Mouse (Mus musculus) embryonic facial prominence, embryonic 12.5 days (tissue): Measurements from ENCODE around the gene Pax9. TPM values are rescaled to one million over a fixed set of nuclear protein-coding genes. Genes with fewer than 3 reads are reported as not detected.

Experiments used
- ATAC-seq: fragments of 200-750 bp; cut with Nextera tagmentation; 2 replicates; pipeline ENCODE4 v1.8.0; 2017; ENCODE audit not compliant: insufficient number of reproducible peaks, insufficient read depth, low FRiP score, low TSS enrichment
- H3K27ac ChIP-seq: fragments of 300-500 bp; sonication (generic); 2 replicates; pipeline ENCODE4 v1.5.1; 2016; ENCODE audit warnings: mild to moderate bottlenecking
- H3K27me3 ChIP-seq: fragments of 300-500 bp; sonication (generic); 2 replicates; pipeline ENCODE4 v1.6.1; 2016; ENCODE audit warnings: mild to moderate bottlenecking, moderate library complexity
- H3K36me3 ChIP-seq: fragments of 300-500 bp; sonication (generic); 2 replicates; pipeline ENCODE4 v1.6.1; 2016; ENCODE audit warnings: mild to moderate bottlenecking
- H3K4me1 ChIP-seq: fragments of 300-500 bp; sonication (generic); 2 replicates; pipeline ENCODE4 v1.6.1; 2016
- H3K4me2 ChIP-seq: fragments of 300-500 bp; sonication (generic); replicated peaks from 2 replicates; pipeline ENCODE4 v1.6.1; 2016; ENCODE audit warnings: mild to moderate bottlenecking, moderate library complexity
- H3K4me3 ChIP-seq: fragments of 300-500 bp; sonication (generic); 2 replicates; pipeline ENCODE4 v1.5.1; 2016; ENCODE audit warnings: mild to moderate bottlenecking
- H3K9ac ChIP-seq: fragments of 300-500 bp; sonication (generic); 2 replicates; pipeline ENCODE4 v1.6.1; 2016; ENCODE audit warnings: mild to moderate bottlenecking, moderate library complexity
- H3K9me3 ChIP-seq: fragments of 300-500 bp; sonication (generic); 2 replicates; pipeline ENCODE4 v1.6.1; 2016; ENCODE audit warnings: mild to moderate bottlenecking, moderate library complexity
- WGBS: fragments of 180-500 bp; shearing (Covaris S2); methylation state at CpG from one replicate; pipeline ENCODE4 v1.1.7; 2016; 5-methylcytosine and 5-hydroxymethylcytosine counted together
- polyA plus RNA-seq: library from polyadenylated mRNA; unstranded; fragments of >200 nt; fragmentation: Nextera tagmentation; extraction: Ambion mirVana; gene quantifications from 2 replicates; pipeline ENCODE4 v1.2.1, GENCODE M21; 2016

Pax9 gene
- polyA plus RNA-seq, 1 experiment from 2014 or later, result 16.3 TPM

DNA sequence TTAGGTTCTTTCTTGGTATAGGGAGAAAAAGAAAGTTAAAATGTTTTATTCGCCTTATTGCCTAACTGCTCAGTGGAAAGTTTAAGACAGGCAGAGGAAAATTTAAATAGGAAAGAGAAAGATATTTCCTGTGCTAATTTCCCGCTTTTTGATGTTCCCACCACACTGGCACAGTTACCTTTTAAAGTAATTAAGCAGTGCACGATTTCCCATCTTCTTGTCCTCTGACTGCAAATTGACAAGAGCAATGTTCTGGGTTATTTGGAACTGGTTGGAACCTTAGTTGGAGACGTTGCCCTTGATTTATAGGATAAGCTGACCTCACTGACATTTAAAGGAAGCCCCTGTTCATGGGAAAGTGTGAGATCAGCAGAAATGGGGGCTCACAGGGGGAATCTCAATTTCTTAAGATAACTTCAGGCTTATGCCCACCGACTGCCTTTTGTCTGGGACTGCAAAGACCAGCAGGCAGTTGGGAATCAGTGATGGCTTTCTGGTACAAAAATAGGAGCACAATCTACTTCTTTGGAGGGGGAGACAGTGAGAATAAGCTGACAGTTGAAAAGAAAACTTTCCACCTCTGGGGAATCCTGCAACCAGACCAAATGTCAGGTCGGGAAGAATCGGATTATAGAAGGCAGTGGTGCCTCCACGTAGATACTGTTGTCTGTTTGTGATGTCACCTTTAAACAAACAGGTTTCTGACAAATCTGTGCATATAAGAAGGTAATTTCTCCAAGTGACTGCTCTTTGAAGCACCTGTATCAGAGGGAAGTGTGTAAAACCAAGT lies 6.8 kb downstream of the Pax9 start:
- WGBS, result 5% methylated on average over 8 of the region's 8 CpGs

GRCm38 (mm10) chr12:56699351-56699750 lies 7.8 kb downstream of the Pax9 start:
- Histone ChIP-seq H3K4me1 (peaks cover 16% of the 10 kb centered on the region), H3K4me3 (peak overlapping the region; percentile 33), H3K9me3 (no peaks in the 10 kb centered on the region), H3K4me2 (peak overlapping the region; percentile 43), H3K36me3 (no peaks in the 10 kb centered on the region), H3K27me3 (peaks cover 61% of the 10 kb centered on the region), H3K27ac (no peak overlapping the region), H3K9ac (0 out of 2 replicates have a peak overlapping the region, but pooled peaks have one; percentile 58)
- ATAC-seq, result no peak
- 13% methylated on average over 3 of the region's 3 CpGs for WGBS

More for the DNA sequence above, 6.8 kb downstream of the Pax9 start:
- peak overlapping the region; percentile 55 for H3K4me2 ChIP-seq
- peaks cover 70% of the 10 kb centered on the region for H3K27me3 ChIP-seq
- H3K27ac ChIP-seq, result peak overlapping the region; percentile 76; the same call in 1 of the 2 replicates
- H3K4me3 ChIP-seq, result peak overlapping the region; percentile 52
- H3K9ac ChIP-seq, result peak overlapping the region; percentile 56; the same call in 1 of the 2 replicates
- H3K36me3 ChIP-seq, result no peaks in the 10 kb centered on the region
- ATAC-seq, result no peak
- H3K4me1 ChIP-seq, result peaks cover 16% of the 10 kb centered on the region
- H3K9me3 ChIP-seq, result no peaks in the 10 kb centered on the region

- WGBS, result 5% methylated on average over 44 of the region's 44 CpGs
- H3K9ac ChIP-seq, result peak overlapping the region; percentile 58
- no peaks in the 10 kb centered on the region for H3K9me3 ChIP-seq
- peaks cover 13% of the 10 kb centered on the region for H3K4me1 ChIP-seq
- peak overlapping the region; percentile 33 for H3K4me3 ChIP-seq
- H3K27ac ChIP-seq, result peak overlapping the region; percentile 56; the same call in 1 of the 2 replicates
- no peaks in the 10 kb centered on the region for H3K36me3 ChIP-seq
- ATAC-seq, result no peak
- H3K4me2 ChIP-seq, result peak overlapping the region; percentile 43
- peaks cover 52% of the 10 kb centered on the region for H3K27me3 ChIP-seq
Measured at GRCm38 (mm10) chr12:56699915-56700900, 8.6 kb downstream of the Pax9 start.

GRCm38 (mm10) chr12:56701004-56701403 lies 9.4 kb downstream of the Pax9 start:
- WGBS, result 11% methylated on average over 6 of the region's 6 CpGs
- no peaks in the 10 kb centered on the region for H3K9me3 ChIP-seq
- no peak overlapping the region for H3K27ac ChIP-seq
- H3K4me3 ChIP-seq, result no peak overlapping the region
- H3K9ac ChIP-seq, result no peak overlapping the region
- H3K36me3 ChIP-seq, result no peaks in the 10 kb centered on the region
- peaks cover 45% of the 10 kb centered on the region for H3K27me3 ChIP-seq
- no peak for ATAC-seq
- peaks cover 12% of the 10 kb centered on the region for H3K4me1 ChIP-seq
- no peak overlapping the region for H3K4me2 ChIP-seq

DNA sequence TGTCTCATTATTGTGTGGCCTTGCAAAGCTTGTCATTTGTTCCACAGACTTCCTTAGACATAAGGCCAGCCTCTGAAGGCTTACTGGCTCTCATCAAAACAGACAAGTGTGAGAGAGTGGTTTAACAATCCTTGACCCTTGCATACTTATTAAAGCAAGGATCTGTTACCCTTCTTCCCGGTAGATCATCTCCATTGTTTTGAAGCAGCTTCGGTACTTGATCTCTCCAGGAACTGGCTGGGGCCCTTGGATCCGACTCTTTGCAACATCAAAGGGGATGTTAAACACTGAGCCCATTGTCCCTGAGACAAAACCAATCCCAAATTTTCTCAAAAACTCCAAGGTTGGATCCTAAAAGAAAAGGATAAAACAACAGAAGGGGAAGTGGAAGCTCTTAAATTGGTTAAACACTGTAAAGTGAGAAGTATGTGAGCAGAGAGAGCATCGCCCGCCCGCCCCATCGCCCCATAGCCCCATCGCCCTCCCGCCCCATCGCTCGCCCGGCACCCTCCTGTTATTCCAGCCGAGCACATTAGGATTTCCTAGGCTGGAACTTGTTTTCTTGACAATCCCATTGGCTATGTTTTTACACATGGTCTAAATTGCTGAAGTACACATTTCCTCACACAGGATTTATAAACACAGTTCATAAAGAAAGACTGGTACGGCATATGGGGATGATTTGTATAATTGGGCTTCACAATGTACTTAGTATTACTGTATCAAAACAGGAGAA lies 26.6 kb downstream of the Pax9 start:
- WGBS, result 4% methylated on average over 14 of the region's 14 CpGs
- H3K27ac ChIP-seq, result no peak overlapping the region
- peaks cover 9% of the 10 kb centered on the region for H3K4me1 ChIP-seq
- H3K36me3 ChIP-seq, result no peaks in the 10 kb centered on the region
- peaks cover 9% of the 10 kb centered on the region for H3K27me3 ChIP-seq
- H3K9me3 ChIP-seq, result no peaks in the 10 kb centered on the region
- peak; percentile 72; the same call in 1 of the 2 replicates for ATAC-seq
- peak overlapping the region; percentile 19 for H3K4me2 ChIP-seq
- H3K9ac ChIP-seq, result no peak overlapping the region
- no peak overlapping the region for H3K4me3 ChIP-seq

DNA sequence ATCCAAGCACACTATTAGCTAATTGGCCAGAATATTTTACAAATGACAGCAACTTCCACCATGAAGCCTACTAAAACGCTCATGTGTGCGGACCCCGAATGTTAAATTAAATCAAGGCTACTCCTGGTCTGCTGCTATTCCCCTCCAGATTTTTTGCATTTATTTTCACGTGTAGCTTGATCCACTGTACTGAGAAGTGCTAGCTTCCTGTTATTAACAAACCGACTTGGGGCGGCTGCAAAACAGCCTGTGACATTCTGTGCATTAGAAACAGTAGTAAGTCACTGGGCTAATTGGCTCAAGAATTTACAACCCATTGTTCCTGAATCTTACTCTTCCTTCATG lies 27.1 kb downstream of the Pax9 start:
- no peak overlapping the region for H3K27ac ChIP-seq
- H3K9ac ChIP-seq, result no peak overlapping the region
- peak overlapping the region; percentile 19 for H3K4me2 ChIP-seq
- no peaks in the 10 kb centered on the region for H3K36me3 ChIP-seq
- peaks cover 9% of the 10 kb centered on the region for H3K4me1 ChIP-seq
- whole genome bisulfite sequencing, result 12% methylated on average over 6 of the region's 6 CpGs
- H3K27me3 ChIP-seq, result peaks cover 12% of the 10 kb centered on the region
- no peak overlapping the region for H3K4me3 ChIP-seq
- H3K9me3 ChIP-seq, result no peaks in the 10 kb centered on the region
- ATAC-seq, result 0 out of 2 replicates have a peak, but pooled peaks have one; percentile 68

DNA sequence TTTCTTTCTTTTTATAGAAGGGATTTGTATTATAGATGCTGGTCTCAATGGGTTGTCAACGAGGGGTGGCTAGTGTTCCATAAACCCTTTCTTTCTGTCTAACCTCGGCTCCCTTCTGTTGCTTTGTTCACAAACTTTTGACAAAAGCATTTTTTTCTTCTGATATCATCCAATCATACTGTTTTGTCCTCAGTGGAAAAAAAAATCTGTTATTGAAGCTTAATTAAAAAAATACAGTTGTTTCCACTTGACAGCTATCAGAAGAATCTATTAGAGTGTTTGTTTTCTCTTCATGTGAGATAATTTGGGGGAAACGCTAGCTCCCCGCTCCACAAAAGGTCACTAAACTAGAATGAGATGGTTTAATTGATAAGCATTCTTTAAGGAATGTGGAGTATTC lies 36.1 kb downstream of the Pax9 start:
- 0 out of 2 replicates have a peak, but pooled peaks cover 5% of the 10 kb centered on the region for H3K27me3 ChIP-seq
- no peaks in the 10 kb centered on the region for H3K9me3 ChIP-seq
- 36% methylated on average over 4 of the region's 4 CpGs for WGBS
- ATAC-seq, result no peak
- H3K4me3 ChIP-seq, result no peak overlapping the region
- no peak overlapping the region for H3K27ac ChIP-seq
- no peaks in the 10 kb centered on the region for H3K36me3 ChIP-seq
- H3K4me2 ChIP-seq, result no peak overlapping the region
- H3K9ac ChIP-seq, result no peak overlapping the region
- no peaks in the 10 kb centered on the region for H3K4me1 ChIP-seq

- no peaks in the 10 kb centered on the region for H3K4me1 ChIP-seq
- ATAC-seq, result no peak
- WGBS, result 88% methylated on average over 4 of the region's 4 CpGs
- H3K27ac ChIP-seq, result no peak overlapping the region
- no peaks in the 10 kb centered on the region for H3K27me3 ChIP-seq
- no peaks in the 10 kb centered on the region for H3K36me3 ChIP-seq
- H3K9ac ChIP-seq, result no peak overlapping the region
- no peaks in the 10 kb centered on the region for H3K9me3 ChIP-seq
- no peak overlapping the region for H3K4me2 ChIP-seq
- no peak overlapping the region for H3K4me3 ChIP-seq
Measured at GRCm38 (mm10) chr12:56737104-56737503, 45.5 kb downstream of the Pax9 start.

Other genes with a start within 250 kb of the Pax9 start
- gene Nkx2-1, start 154.9 kb upstream of the Pax9 start, polyA plus RNA-seq, result 1.6 and 4.4 TPM in 2 replicates
- not detected in 2 replicates for gene Nkx2-9, start 78.5 kb upstream of the Pax9 start, polyA plus RNA-seq